Mouse (Mus musculus) intestine, embryonic 15.5 days (tissue): ENCODE results near the gene Theg. TPM values are rescaled to one million over a fixed set of nuclear protein-coding genes. Genes with fewer than 3 reads are reported as not detected.
A peak's percentile ranks its signal among the peaks of the same experiment; 100 is the strongest.

ENCODE experiments used
- ATAC-seq: fragments of 200-750 bp; cut with Nextera tagmentation; 2 replicates; pipeline ENCODE4 v1.8.0; 2017; ENCODE audit warnings: moderate TSS enrichment, moderate library complexity
- H3K27ac ChIP-seq: fragments of 300-500 bp; sonication (generic); 2 replicates; pipeline ENCODE4 v1.5.1; 2015; ENCODE audit warnings: mild to moderate bottlenecking, inconsistent platforms
- H3K27me3 ChIP-seq: fragments of 300-500 bp; sonication (generic); replicated peaks from 2 replicates; pipeline ENCODE4 v1.6.1; 2015; ENCODE audit warnings: inconsistent platforms
- H3K36me3 ChIP-seq: fragments of 300-500 bp; sonication (generic); 2 replicates; pipeline ENCODE4 v1.6.1; 2015; ENCODE audit warnings: inconsistent platforms
- H3K4me1 ChIP-seq: fragments of 300-500 bp; sonication (generic); replicated peaks from 2 replicates; pipeline ENCODE4 v1.6.1; 2015; ENCODE audit warnings: inconsistent platforms
- H3K4me2 ChIP-seq: fragments of 300-500 bp; sonication (generic); replicated peaks from 2 replicates; pipeline ENCODE4 v1.6.1; 2015; ENCODE audit warnings: mild to moderate bottlenecking, inconsistent platforms
- H3K4me3 ChIP-seq: fragments of 300-500 bp; sonication (generic); replicated peaks from 2 replicates; pipeline ENCODE4 v1.5.1; 2015; ENCODE audit warnings: inconsistent platforms
- H3K9ac ChIP-seq: fragments of 300-500 bp; sonication (generic); 2 replicates; pipeline ENCODE4 v1.6.1; 2015; ENCODE audit warnings: inconsistent platforms
- H3K9me3 ChIP-seq: fragments of 300-500 bp; sonication (generic); 2 replicates; pipeline ENCODE4 v1.6.1; 2016; ENCODE audit warnings: inconsistent platforms
- WGBS: fragments of 180-500 bp; shearing (Covaris S2); methylation state at CpG from one replicate; pipeline ENCODE4 v1.1.7; 2015; 5-methylcytosine and 5-hydroxymethylcytosine counted together
- polyA plus RNA-seq: library from polyadenylated mRNA; unstranded; fragments of >200 nt; fragmentation: Nextera tagmentation; extraction: Ambion mirVana; gene quantifications from 2 replicates; pipeline ENCODE4 v1.2.1, GENCODE M21; 2015

Theg gene
- polyA plus RNA-seq, 1 experiment from 2014 or later: not detected

DNA sequence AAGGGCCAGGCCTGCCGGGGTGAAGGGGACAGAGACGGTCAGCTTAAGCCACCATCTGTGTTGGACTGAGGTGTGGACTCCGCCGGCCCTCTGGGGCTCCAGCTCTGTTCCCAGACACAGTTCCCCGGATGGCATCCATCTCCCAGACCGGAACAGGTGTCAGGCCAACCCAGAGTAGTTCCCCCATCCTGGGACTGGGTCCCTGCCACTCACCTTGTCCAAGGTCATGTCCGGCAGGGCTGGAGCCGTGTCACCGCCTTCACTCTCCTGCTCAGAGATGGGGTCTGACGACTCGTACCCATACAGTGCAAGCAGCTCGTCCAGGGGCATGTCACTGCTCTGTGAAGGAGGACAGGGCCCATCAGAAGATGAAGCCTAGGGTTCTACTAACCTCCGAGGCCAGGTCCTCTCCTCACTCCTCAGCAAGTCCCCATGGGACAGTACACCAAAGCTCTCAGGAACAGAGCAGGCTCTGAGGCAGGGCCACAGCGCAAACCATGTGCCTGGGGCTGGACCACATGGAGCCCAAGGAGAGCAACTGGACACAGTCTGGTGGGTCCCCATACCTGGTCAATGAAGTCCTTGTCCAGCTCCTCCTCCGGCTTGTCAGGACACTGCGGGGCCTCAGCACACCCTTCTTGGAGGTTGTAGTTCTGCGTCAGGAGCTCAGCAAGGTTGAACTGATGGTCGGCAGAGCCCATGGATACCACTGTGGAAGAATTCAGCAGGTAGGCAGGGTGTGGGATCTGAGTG, 38.0 kb downstream of the Theg start:
- Histone ChIP-seq H3K9me3 (no peaks in the 10 kb centered on the region), H3K36me3 (peaks cover 54% of the 10 kb centered on the region), H3K4me1 (peaks cover 20% of the 10 kb centered on the region), H3K4me3 (no peak overlapping the region), H3K27ac (no peak overlapping the region), H3K4me2 (no peak overlapping the region), H3K27me3 (no peaks in the 10 kb centered on the region), H3K9ac (no peak overlapping the region)
- 91% methylated on average over 18 of the region's 18 CpGs for WGBS
- ATAC-seq: no peak

DNA sequence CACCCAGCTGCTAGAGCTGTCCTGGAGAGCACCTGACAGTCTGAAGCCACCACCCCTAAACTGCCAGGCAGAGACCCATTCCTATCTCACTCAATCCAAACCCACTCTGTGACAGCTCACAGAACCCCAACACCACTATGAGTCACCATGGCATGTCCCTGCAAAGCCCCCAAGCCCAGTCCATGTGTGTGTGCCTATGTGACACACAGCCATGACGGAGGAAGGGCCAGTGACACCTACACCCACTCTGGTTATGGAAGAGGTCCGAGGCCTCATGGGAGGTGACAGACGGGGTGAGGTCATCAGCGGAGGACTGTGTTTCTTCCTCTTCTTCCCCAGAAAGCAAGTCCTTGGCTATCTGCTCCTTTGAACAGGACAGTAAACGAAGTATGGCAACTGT, 38.6 kb downstream of the Theg start:
- WGBS: 90% methylated on average over 5 of the region's 5 CpGs
- Histone ChIP-seq H3K27ac (no peak overlapping the region), H3K9ac (no peak overlapping the region), H3K27me3 (no peaks in the 10 kb centered on the region), H3K36me3 (peaks cover 58% of the 10 kb centered on the region), H3K9me3 (no peaks in the 10 kb centered on the region), H3K4me1 (peaks cover 17% of the 10 kb centered on the region), H3K4me3 (no peak overlapping the region), H3K4me2 (no peak overlapping the region)
- ATAC-seq: no peak

GRCm38 (mm10) chr10:79547148-79547675, 39.9 kb downstream of the Theg start:
- 79% methylated on average over 5 of the region's 5 CpGs for WGBS
- Histone ChIP-seq H3K9ac (no peak overlapping the region), H3K27ac (no peak overlapping the region), H3K9me3 (no peaks in the 10 kb centered on the region), H3K4me1 (peaks cover 4% of the 10 kb centered on the region; the same call in 1 of the 2 replicates), H3K36me3 (peaks cover 67% of the 10 kb centered on the region), H3K4me3 (no peak overlapping the region), H3K27me3 (no peaks in the 10 kb centered on the region), H3K4me2 (no peak overlapping the region)
- no peak for ATAC-seq

GRCm38 (mm10) chr10:79546483-79546882, 40.6 kb downstream of the Theg start:
- Histone ChIP-seq H3K9me3 (no peaks in the 10 kb centered on the region), H3K27me3 (no peaks in the 10 kb centered on the region), H3K4me1 (0 out of 2 replicates have a peak, but pooled peaks cover 2% of the 10 kb centered on the region), H3K4me2 (no peak overlapping the region), H3K9ac (no peak overlapping the region), H3K4me3 (no peak overlapping the region), H3K27ac (no peak overlapping the region), H3K36me3 (peaks cover 72% of the 10 kb centered on the region)
- ATAC-seq: no peak
- WGBS: 90% methylated on average over 11 of the region's 11 CpGs

GRCm38 (mm10) chr10:79545891-79546290, 41.2 kb downstream of the Theg start:
- Histone ChIP-seq H3K27me3 (no peaks in the 10 kb centered on the region), H3K4me1 (0 out of 2 replicates have a peak, but pooled peaks cover 2% of the 10 kb centered on the region), H3K27ac (no peak overlapping the region), H3K4me3 (no peak overlapping the region), H3K36me3 (peaks cover 77% of the 10 kb centered on the region), H3K9ac (no peak overlapping the region), H3K9me3 (no peaks in the 10 kb centered on the region), H3K4me2 (no peak overlapping the region)
- ATAC-seq: no peak
- 89% methylated on average over 12 of the region's 12 CpGs for WGBS

DNA sequence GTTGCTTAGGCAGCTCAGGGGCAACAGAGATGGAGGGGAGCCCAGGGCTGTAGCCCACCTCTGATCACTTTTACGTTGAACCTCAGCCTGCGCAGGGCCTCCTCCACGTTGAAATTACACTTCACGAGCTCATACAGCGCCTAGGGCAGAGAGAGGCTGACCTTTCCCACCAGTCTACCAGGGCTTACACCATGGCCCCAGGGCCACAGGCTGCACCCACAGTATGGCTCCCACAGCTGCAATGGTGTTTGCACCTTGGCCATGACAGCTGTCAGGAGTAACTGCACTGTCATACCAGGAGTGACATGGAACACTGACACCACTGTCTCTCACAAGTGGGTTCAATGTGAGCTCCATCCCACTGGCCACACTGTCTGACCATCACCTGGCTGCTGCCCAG, 42.5 kb downstream of the Theg start:
- peak; percentile 40; the same call in 1 of the 2 replicates for ATAC-seq
- H3K9me3 ChIP-seq: no peaks in the 10 kb centered on the region
- 0 out of 2 replicates have a peak, but pooled peaks cover 2% of the 10 kb centered on the region for H3K4me1 ChIP-seq
- no peak overlapping the region for H3K4me2 ChIP-seq
- H3K36me3 ChIP-seq: peaks cover 83% of the 10 kb centered on the region
- no peak overlapping the region for H3K4me3 ChIP-seq
- 89% methylated on average over 5 of the region's 5 CpGs for WGBS
- H3K27me3 ChIP-seq: no peaks in the 10 kb centered on the region
- H3K9ac ChIP-seq: no peak overlapping the region
- H3K27ac ChIP-seq: 0 out of 2 replicates have a peak overlapping the region, but pooled peaks have one; percentile 7

DNA sequence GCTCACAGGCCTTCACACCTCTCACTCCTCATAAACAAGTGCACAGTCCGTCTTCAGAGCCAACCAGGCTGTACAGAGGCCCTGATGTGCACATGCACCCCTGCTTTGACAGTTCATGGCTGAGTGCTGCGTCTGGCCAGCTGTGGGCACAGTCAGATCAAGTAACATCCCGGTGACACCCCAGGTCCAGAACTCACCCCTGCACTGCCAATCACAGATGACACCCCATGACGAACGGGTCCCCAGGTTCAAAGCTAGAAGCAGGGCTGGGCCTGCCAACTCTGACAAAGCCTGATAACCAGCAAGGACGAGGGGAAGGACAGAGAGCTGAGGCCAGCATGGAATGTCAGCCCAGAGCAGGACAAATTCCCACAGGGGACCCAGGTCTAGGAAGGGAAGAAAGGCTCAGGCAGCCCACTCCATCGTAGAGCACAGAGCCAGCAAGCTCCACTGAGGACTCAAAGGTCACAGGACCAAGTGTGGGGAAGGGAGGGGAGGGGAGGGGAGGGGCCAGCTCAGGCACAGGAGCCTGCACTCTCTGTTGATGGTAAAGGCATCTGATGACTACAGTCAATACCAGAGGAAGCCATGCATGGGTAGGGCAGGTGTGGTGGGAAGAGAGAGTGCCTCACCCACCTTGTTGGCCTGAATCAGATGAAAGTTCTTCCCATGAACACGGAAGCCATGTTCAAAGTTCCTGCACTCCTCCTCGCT, 43.1 kb downstream of the Theg start:
- no peak overlapping the region for H3K9ac ChIP-seq
- H3K4me1 ChIP-seq: 0 out of 2 replicates have a peak, but pooled peaks cover 2% of the 10 kb centered on the region
- no peak overlapping the region for H3K4me2 ChIP-seq
- H3K27ac ChIP-seq: no peak overlapping the region
- H3K36me3 ChIP-seq: peaks cover 77% of the 10 kb centered on the region
- H3K27me3 ChIP-seq: no peaks in the 10 kb centered on the region
- H3K9me3 ChIP-seq: no peaks in the 10 kb centered on the region
- ATAC-seq: peak; percentile 73
- WGBS: 74% methylated on average over 9 of the region's 9 CpGs
- H3K4me3 ChIP-seq: no peak overlapping the region

- H3K4me1 ChIP-seq: 0 out of 2 replicates have a peak, but pooled peaks cover 2% of the 10 kb centered on the region
- H3K9ac ChIP-seq: no peak overlapping the region
- no peak overlapping the region for H3K27ac ChIP-seq
- no peak for ATAC-seq
- H3K4me2 ChIP-seq: no peak overlapping the region
- H3K9me3 ChIP-seq: no peaks in the 10 kb centered on the region
- peaks cover 62% of the 10 kb centered on the region for H3K36me3 ChIP-seq
- no peak overlapping the region for H3K4me3 ChIP-seq
- WGBS: 98% methylated on average over 11 of the region's 11 CpGs
- H3K27me3 ChIP-seq: no peaks in the 10 kb centered on the region
Observed at GRCm38 (mm10) chr10:79542171-79542570, 45.0 kb downstream of the Theg start.

DNA sequence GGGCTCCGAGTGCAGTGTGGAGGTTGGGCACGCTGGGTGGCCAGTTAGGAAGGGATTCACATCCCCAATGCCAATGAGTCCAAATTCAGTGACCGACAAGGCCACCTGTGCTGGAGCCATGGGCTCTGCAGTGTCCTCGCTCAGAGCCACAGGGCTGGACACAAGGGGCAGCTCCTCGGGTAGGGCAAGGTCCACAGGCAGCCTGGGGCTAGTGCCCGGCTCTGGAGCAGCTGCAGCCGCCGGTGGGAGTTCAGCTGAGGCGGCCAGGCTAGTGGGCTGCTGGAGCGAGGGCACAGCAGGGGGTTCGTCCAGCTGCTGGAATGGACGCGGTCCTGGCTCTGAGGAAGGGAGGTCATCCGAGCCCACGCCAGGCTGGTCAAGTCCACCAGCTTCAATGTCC, 45.6 kb downstream of the Theg start:
- H3K9me3 ChIP-seq: no peaks in the 10 kb centered on the region
- peaks cover 55% of the 10 kb centered on the region for H3K36me3 ChIP-seq
- H3K9ac ChIP-seq: no peak overlapping the region
- 89% methylated on average over 15 of the region's 15 CpGs for WGBS
- no peak for ATAC-seq
- H3K4me2 ChIP-seq: no peak overlapping the region
- H3K27me3 ChIP-seq: no peaks in the 10 kb centered on the region
- H3K4me1 ChIP-seq: 0 out of 2 replicates have a peak, but pooled peaks cover 2% of the 10 kb centered on the region
- H3K27ac ChIP-seq: no peak overlapping the region
- no peak overlapping the region for H3K4me3 ChIP-seq

DNA sequence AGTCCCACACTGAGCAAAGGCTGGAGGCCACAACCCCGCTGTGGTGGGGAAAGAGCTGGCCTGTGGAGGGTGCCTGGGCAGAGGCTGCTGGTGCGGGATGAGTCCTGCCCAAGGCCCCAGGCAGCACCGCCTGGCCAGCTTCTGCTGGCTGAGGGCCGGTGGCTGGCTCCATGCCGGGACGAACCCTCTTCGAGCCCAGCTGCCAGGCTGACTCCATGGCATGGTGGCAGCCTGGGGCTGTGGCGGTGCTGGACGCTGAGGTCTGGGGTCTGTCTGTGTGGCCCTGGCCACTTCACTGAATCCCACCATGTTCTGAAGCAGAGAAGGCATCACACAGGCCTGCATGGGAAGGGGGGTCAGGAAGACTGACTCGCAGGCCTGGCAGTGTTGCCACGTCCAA, 46.4 kb downstream of the Theg start:
- Histone ChIP-seq H3K36me3 (peaks cover 48% of the 10 kb centered on the region), H3K9ac (no peak overlapping the region), H3K9me3 (no peaks in the 10 kb centered on the region), H3K27me3 (no peaks in the 10 kb centered on the region), H3K27ac (no peak overlapping the region), H3K4me1 (0 out of 2 replicates have a peak, but pooled peaks cover 2% of the 10 kb centered on the region), H3K4me3 (no peak overlapping the region), H3K4me2 (no peak overlapping the region)
- ATAC-seq: no peak
- WGBS: 97% methylated on average over 11 of the region's 11 CpGs

DNA sequence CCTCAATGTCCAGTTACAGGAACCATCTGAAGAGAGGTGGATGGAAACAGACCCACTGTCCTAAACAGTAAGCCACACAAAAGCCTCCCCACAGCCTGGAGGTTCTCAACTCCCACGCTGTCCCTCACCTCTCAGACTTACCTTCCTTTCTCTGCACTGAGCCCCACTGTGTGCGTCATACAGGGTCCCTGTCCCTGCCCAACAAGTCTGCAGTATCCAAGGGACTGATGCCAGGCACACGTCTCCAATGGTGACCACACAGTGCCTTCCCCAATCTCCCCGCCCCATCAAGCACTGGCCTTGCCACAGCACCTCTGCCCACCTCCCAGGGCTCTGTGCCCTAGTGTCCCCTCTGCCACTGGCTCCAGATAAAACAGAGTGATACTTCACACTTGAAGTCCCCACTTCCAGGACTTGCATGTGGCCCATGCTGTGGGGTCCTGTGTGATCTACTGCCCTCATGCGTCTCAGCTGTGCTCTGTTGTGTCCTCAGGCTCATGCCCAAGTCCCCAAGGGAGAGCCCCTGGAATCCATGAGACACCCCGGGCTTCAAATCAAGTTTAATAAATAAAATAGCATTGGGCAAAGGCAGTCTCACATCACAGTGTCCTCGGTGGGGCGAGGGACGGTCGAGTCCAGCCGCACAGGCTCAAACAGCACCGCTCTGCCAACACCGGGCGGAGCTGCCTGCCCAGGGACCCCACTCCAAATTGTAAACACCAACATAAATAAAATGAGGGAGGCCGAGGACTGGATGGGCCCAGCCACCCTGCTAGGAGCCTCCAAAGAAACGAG, 47.2 kb downstream of the Theg start:
- Histone ChIP-seq H3K9me3 (no peaks in the 10 kb centered on the region), H3K27ac (no peak overlapping the region), H3K4me3 (no peak overlapping the region), H3K9ac (no peak overlapping the region), H3K4me1 (0 out of 2 replicates have a peak, but pooled peaks cover 2% of the 10 kb centered on the region), H3K36me3 (peaks cover 41% of the 10 kb centered on the region), H3K4me2 (no peak overlapping the region), H3K27me3 (no peaks in the 10 kb centered on the region)
- 89% methylated on average over 16 of the region's 16 CpGs for WGBS
- ATAC-seq: no peak

DNA sequence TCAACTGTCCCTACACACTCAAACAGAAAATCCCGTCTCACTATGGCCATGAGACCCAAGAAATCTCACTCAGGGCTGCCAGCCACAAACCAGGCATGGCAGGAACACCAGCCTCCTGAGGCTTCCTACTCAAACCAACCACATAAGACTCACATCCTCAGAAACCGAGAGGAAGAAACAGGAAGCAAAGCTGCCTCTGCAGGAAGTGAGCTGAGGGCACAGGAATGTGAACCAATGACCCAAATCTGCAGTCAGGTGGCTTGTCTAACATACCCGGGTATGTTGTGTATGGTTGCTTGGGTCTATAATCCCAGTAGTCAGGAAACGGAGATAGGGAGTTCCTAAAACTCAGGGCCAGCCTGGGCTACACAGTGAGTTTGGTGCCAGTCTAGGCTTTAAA, 48.3 kb downstream of the Theg start:
- Histone ChIP-seq H3K4me3 (no peak overlapping the region), H3K4me2 (no peak overlapping the region), H3K27ac (no peak overlapping the region), H3K4me1 (0 out of 2 replicates have a peak, but pooled peaks cover under 1% of the 10 kb centered on the region), H3K36me3 (peaks cover 33% of the 10 kb centered on the region), H3K9ac (no peak overlapping the region), H3K9me3 (no peaks in the 10 kb centered on the region), H3K27me3 (no peaks in the 10 kb centered on the region)
- no peak for ATAC-seq
- 53% methylated on average over 4 of the region's 4 CpGs for WGBS
